Mouse (Mus musculus) spleen, adult 2 months (tissue): ENCODE data around the gene Setx. TPM values are rescaled to one million over a fixed set of nuclear protein-coding genes. Genes with fewer than 3 reads are reported as not detected.

Source experiments
- DNase-seq, 2 experiments: peaks; one replicate each; pipeline versions ENCODE4 v3.0.0 to v3.0.0-alpha.2; 2012 to 2021; ENCODE audit warnings: low spot score in 2 of 2, low read depth in 1 of 2
- H3K27ac ChIP-seq: fragments of 200-500 bp; 2 replicates; pipeline ENCODE4 v1.5.1; 2012; ENCODE audit warnings: low read length, inconsistent platforms; ENCODE audit not compliant: insufficient read depth
- H3K27me3 ChIP-seq: fragments of 200-500 bp; 2 replicates; pipeline ENCODE4 v1.6.1; 2012; ENCODE audit warnings: mild to moderate bottlenecking, moderate library complexity, low read length, inconsistent platforms; ENCODE audit not compliant: control insufficient read depth, insufficient read depth
- H3K36me3 ChIP-seq: fragments of 200-500 bp; 2 replicates; pipeline ENCODE4 v1.6.1; 2012; ENCODE audit warnings: mild to moderate bottlenecking, low read length, inconsistent platforms; ENCODE audit not compliant: control insufficient read depth, insufficient read depth
- H3K4me1 ChIP-seq: fragments of 200-500 bp; 2 replicates; pipeline ENCODE4 v1.6.1; 2011; ENCODE audit warnings: inconsistent platforms; ENCODE audit not compliant: control insufficient read depth, insufficient read depth, insufficient read length
- H3K4me3 ChIP-seq: fragments of 200-500 bp; 2 replicates; pipeline ENCODE4 v1.5.1; 2011; ENCODE audit warnings: mild to moderate bottlenecking, inconsistent platforms; ENCODE audit not compliant: insufficient read depth, insufficient read length; ENCODE audit errors: extremely low read depth
- CTCF ChIP-seq: fragments of 200-500 bp; IDR thresholded peaks from 2 replicates; pipeline ENCODE4 v1.5.1; 2011; ENCODE audit warnings: mild to moderate bottlenecking, inconsistent platforms; ENCODE audit not compliant: insufficient read depth, insufficient read length, insufficient replicate concordance; ENCODE audit errors: extremely low read depth
- POLR2A ChIP-seq: fragments of 200-500 bp; IDR thresholded peaks from 2 replicates; pipeline ENCODE4 v1.6.1; 2011; ENCODE audit warnings: low read depth, low read length, inconsistent platforms
- WGBS: fragments of 180-500 bp; shearing (Covaris S2); methylation state at CpG from one replicate; pipeline ENCODE4 v1.1.7; 2018; 5-methylcytosine and 5-hydroxymethylcytosine counted together
- polyA plus RNA-seq: library from polyadenylated mRNA; depleted of rRNA; stranded (reverse); fragments of >200 nt; gene quantifications from 2 replicates; pipeline ENCODE4 v1.2.3, GENCODE M21; 2012

Setx gene
- polyA plus RNA-seq, 1 experiment = 7.2 TPM

DNA sequence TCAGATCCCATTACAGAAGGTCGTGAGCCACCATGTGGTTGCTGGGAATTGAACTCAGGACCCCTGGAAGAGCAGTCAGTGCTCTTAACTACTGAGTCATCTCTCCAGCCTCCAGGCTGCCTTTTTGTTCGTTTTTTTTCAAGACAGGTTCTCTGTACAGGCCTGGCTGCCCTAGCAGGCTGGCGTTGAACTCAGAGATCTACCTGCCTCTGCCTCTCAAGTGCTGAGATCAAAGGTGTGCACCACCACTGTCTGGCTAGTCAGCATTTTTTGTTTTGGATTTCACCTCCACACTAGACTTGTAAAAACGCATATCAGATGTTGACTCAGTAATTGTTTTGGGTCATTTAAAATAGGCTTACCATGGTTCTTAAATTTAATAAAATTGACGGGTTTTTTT is 44.1 kb downstream of the Setx start:
- DNase-seq = no peak
- TF ChIP-seq POLR2A = no peak
- no peak for TF ChIP-seq CTCF
- Histone ChIP-seq H3K27me3 (no peaks in the 10 kb centered on the region), H3K36me3 (peaks cover 39% of the 10 kb centered on the region), H3K27ac (no peak overlapping the region), H3K4me3 (no peak overlapping the region), H3K4me1 (no peaks in the 10 kb centered on the region)
- WGBS = 92% methylated on average over 5 of the region's 5 CpGs

DNA sequence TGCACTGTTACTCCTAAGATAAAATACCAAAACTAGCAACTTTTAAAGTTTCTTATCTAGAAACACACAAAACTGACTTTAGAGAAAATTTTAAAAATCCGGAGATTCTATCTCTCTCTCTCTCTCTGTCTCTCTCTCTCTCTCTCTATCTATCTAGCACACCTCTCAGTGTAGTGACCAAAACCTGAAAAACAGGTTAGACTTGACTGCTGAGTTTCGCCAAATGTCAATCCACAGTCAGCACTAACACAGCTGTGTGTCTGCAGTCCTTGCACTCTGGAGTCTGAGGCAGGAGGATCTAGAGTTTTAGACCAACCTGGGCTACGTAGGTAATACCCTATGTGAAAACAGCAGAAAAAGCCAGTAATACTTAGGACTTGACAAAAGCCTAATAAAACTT is 50.9 kb downstream of the Setx start:
- Histone ChIP-seq H3K4me1 (no peaks in the 10 kb centered on the region), H3K36me3 (peaks cover 57% of the 10 kb centered on the region), H3K27me3 (no peaks in the 10 kb centered on the region), H3K27ac (no peak overlapping the region), H3K4me3 (no peak overlapping the region)
- TF ChIP-seq CTCF (no peak), POLR2A (no peak)
- DNase-seq = no peak
- WGBS = 89% methylated on average over 3 of the region's 3 CpGs

DNA sequence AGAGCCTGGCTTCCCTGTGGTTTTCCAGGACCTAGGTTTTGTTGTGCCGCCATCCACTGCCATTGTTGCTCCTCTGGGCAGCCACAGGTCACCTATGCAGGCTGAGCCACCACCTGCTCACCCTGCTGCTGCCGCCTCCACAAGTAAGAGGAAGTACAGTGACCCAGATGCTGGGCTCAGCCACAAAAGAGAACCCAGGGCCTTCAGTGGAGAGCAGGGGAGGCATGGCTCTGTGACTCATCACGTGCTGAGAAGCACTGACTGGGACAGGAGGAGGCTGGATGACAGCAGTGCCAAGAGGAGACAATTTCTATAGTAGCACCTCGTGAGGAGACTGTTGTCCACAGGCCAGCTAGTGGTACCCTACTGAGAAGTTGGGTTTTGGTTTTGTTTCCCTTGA is 55.8 kb downstream of the Setx start:
- DNase-seq = no peak
- H3K4me1 ChIP-seq = no peaks in the 10 kb centered on the region
- H3K27me3 ChIP-seq = no peaks in the 10 kb centered on the region
- 50% methylated on average over 4 of the region's 4 CpGs for WGBS
- no peak overlapping the region for H3K4me3 ChIP-seq
- peaks cover 43% of the 10 kb centered on the region for H3K36me3 ChIP-seq
- TF ChIP-seq CTCF = no peak
- TF ChIP-seq POLR2A = no peak
- H3K27ac ChIP-seq = no peak overlapping the region

DNA sequence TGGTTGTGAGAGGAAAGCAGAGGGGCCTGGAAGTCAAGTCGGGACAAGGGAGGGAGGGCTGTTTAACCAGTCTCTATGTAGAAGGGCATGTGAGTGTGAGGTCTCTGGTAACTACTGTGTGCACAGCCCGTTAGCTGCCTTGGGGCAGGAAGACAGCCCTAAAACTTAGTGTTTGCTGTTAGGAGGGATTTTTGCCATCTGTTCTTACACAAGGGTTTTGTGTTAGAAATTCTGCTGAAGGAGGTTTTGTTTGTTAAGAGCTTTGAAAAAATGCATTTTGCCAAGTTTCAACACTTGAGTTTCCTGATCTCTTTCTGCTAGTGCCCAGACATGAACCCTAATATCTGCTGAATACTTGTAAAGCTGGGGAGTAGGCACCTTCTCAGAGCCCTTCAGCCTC is 57.1 kb downstream of the Setx start:
- DNase-seq = no peak
- Histone ChIP-seq H3K4me1 (no peaks in the 10 kb centered on the region), H3K4me3 (no peak overlapping the region), H3K27me3 (no peaks in the 10 kb centered on the region), H3K36me3 (peaks cover 38% of the 10 kb centered on the region), H3K27ac (no peak overlapping the region)
- WGBS = 93% methylated on average over 2 of the region's 2 CpGs
- TF ChIP-seq CTCF = no peak
- TF ChIP-seq POLR2A = no peak

DNA sequence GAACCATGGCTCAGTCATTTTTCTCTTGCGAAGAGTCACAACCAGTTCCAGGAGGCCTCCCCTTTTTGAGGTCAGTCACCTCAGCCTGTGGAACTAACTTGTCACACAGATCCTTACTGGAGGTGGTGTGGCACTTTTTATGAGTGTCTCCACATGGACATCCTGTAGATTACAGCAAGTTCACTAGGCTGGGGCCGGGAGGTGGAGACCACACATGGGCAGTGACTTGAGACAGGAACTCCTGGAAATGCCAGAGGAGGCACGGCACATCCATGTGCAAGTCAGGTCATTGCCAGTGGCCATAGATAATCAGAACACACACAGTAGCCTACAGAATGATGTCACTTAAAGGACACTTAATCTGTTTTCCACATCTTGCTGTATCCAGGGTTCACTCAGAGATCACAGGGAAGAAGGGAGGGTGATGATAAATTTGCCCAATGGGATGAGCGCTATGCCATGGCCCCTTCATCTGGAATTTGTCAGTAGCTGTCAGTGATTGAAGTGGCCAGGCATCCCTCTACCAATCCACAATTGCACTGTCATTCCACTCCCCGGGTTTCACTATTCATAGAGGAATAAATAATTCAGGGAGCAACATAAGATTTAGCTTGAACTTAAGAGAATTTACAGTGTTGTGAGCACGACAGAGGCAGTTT is 59.4 kb downstream of the Setx start:
- peaks cover 21% of the 10 kb centered on the region for H3K36me3 ChIP-seq
- 78% methylated on average over 6 of the region's 6 CpGs for WGBS
- TF ChIP-seq CTCF (no peak), POLR2A (no peak)
- H3K4me1 ChIP-seq = no peaks in the 10 kb centered on the region
- no peak overlapping the region for H3K4me3 ChIP-seq
- DNase-seq = no peak
- H3K27ac ChIP-seq = no peak overlapping the region
- H3K27me3 ChIP-seq = no peaks in the 10 kb centered on the region

DNA sequence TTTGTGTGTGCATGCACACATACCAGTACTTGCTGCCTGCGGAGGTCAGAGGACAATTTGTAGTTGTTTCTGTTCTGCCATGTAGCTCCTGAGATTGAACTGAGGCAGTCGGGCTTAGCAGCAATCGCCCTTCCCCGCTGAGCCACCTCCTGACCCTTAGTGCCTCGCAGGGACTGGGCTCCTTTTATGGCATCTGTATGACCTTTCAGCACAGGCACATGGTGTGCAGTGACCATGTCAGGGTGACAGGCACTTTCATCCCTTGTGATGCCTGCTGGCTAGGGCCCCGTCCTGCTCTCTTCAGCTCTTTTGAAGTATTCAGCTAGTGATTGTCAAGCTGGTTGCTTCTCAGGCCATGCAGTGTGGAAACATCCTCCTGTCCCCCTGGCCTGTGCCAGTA is 62.2 kb downstream of the Setx start:
- TF ChIP-seq CTCF = no peak
- no peak for TF ChIP-seq POLR2A
- Histone ChIP-seq H3K4me3 (no peak overlapping the region), H3K4me1 (no peaks in the 10 kb centered on the region), H3K36me3 (peaks cover 3% of the 10 kb centered on the region; the same call in 1 of the 2 replicates), H3K27ac (no peak overlapping the region), H3K27me3 (no peaks in the 10 kb centered on the region)
- no peak for DNase-seq
- WGBS = 90% methylated on average over 6 of the region's 6 CpGs

DNA sequence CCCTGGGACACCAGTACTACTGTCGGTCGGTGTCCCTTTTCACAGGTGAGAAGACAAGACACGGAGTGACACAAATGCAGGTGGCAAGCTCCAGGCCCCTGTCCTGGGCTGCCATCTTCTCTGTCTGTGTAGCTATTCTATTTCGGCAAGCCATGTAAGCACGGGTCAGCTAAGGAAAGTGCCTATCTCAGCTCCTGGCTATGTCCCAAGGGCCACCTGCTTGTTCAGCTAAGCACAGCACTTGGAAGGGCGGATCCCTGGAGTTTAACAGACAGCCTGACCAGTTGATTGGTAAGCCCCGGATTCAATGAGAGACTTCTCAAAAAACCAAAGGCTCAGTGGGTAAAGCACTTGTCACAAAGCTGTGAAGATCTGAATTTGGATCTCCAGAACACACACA is 66.4 kb downstream of the Setx start:
- peaks cover 7% of the 10 kb centered on the region for H3K4me1 ChIP-seq
- H3K27me3 ChIP-seq = peaks cover 6% of the 10 kb centered on the region
- no peaks in the 10 kb centered on the region for H3K36me3 ChIP-seq
- H3K4me3 ChIP-seq = no peak overlapping the region
- TF ChIP-seq CTCF (no peak), POLR2A (no peak)
- H3K27ac ChIP-seq = 0 out of 2 replicates have a peak overlapping the region, but pooled peaks have one; percentile 18
- WGBS = 87% methylated on average over 7 of the region's 7 CpGs
- no peak for DNase-seq
